29 mouse cellular contexts compared by ENCODE assay signal in genomic region chr7:138551629-138552028, GRCm38 (mm10).
"Had no signal": no experiment of that assay in that cellular context is flagged by ENCODE, and none has a peak within 500 bp of the region (broad histone marks: within the 10 kb centered on the region; RNA-seq: fewer than 3 reads in every experiment).

No protein-coding gene starts in this region.

- H3K27me3 ChIP-seq: embryonic facial prominence, embryonic 12.5 days; embryonic facial prominence, embryonic 13.5 days; embryonic facial prominence, embryonic 15.5 days; forebrain, embryonic 15.5 days had no signal

- DNase-seq: cerebellum, adult 2 months; cerebellum, adult 8-10 months; cerebellum, adult 9-10 months; cerebellum, adult 9-11 months; cerebellum, postnatal 10 days; cerebellum, postnatal 14 days; cerebellum, postnatal 25 days; cerebellum, postnatal 36 days; embryo, embryonic 11 days; forebrain, postnatal 0 days; gastrocnemius, adult 2 months; gastrocnemius, postnatal 10 days; gastrocnemius, postnatal 14 days; gastrocnemius, postnatal 25 days; gastrocnemius, postnatal 36 days; heart, adult 11 months; heart, adult 18-20 months; heart, adult 2 months had no signal

- H3K36me3 ChIP-seq: embryonic facial prominence, embryonic 10.5 days; embryonic facial prominence, embryonic 12.5 days; embryonic facial prominence, embryonic 13.5 days; embryonic facial prominence, embryonic 15.5 days; forebrain, embryonic 10.5 days; forebrain, embryonic 12.5 days; forebrain, embryonic 15.5 days had no signal

- H3K4me2 ChIP-seq: embryonic facial prominence, embryonic 12.5 days; embryonic facial prominence, embryonic 13.5 days; embryonic facial prominence, embryonic 15.5 days; forebrain, embryonic 12.5 days; forebrain, embryonic 13.5 days; forebrain, embryonic 15.5 days had no signal

- H3K9ac ChIP-seq: embryonic facial prominence, embryonic 12.5 days; embryonic facial prominence, embryonic 13.5 days; embryonic facial prominence, embryonic 15.5 days; forebrain, embryonic 12.5 days; forebrain, embryonic 13.5 days; forebrain, embryonic 15.5 days; forebrain, postnatal 0 days had no signal

- H3K9me3 ChIP-seq: embryonic facial prominence, embryonic 10.5 days; embryonic facial prominence, embryonic 12.5 days; embryonic facial prominence, embryonic 13.5 days; embryonic facial prominence, embryonic 15.5 days; forebrain, embryonic 10.5 days; forebrain, embryonic 12.5 days; forebrain, embryonic 13.5 days; forebrain, embryonic 15.5 days had no signal

- H3K4me1 ChIP-seq: embryonic facial prominence, embryonic 12.5 days; embryonic facial prominence, embryonic 13.5 days; embryonic facial prominence, embryonic 15.5 days had no signal

- H3K27ac ChIP-seq: embryonic facial prominence, embryonic 10.5 days; embryonic facial prominence, embryonic 12.5 days; embryonic facial prominence, embryonic 13.5 days; embryonic facial prominence, embryonic 15.5 days; forebrain, embryonic 10.5 days; forebrain, embryonic 12.5 days; forebrain, embryonic 13.5 days; forebrain, embryonic 15.5 days; gastrocnemius, adult 2 months; heart, adult 2 months had no signal

- H3K4me3 ChIP-seq: embryonic facial prominence, embryonic 10.5 days; embryonic facial prominence, embryonic 12.5 days; embryonic facial prominence, embryonic 13.5 days; embryonic facial prominence, embryonic 15.5 days; erythroblast, embryonic 14.5 days; forebrain, embryonic 10.5 days; forebrain, embryonic 12.5 days; forebrain, embryonic 13.5 days; forebrain, embryonic 15.5 days; gastrocnemius, adult 2 months; heart, adult 2 months had no signal

- ATAC-seq: forebrain, embryonic 13.5 days; forebrain, embryonic 14.5 days; forebrain, embryonic 15.5 days; forebrain, embryonic 16.5 days; forebrain, postnatal 0 days had no signal
